Mouse (Mus musculus): ENCODE data around the gene Utp4. TPM values are rescaled to one million over a fixed set of nuclear protein-coding genes. Genes with fewer than 3 reads are reported as not detected.

The Utp4 gene
- total and polyA plus RNA-seq, 3 experiments, result 17.8 to 22.3 (median 21.3) TPM

DNA sequence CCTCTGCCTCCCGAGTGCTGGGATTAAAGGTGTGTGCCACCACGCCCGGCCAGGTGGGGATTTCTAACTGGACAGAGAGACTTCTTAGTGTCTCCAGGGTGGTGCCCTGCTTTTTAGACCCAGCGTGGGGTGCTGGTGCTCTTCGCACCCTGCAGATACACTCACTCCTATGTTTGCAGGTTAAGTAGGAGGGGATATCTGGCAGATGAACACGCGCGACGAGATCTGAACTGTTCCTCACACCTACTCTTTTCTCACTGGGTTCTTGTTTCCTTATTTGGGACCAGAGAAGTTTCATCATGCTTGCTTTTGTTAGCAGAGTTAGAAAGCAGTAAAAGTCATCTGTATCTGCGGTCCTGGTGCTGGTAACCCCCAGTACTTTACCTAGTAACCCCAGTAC is 20.2 kb downstream of the Utp4 start:
- intact Hi-C loops (cut with DNase I), result no loop called here
- 94% methylated on average over 10 of the region's 10 CpGs for WGBS
- H3K9ac ChIP-seq (ENCODE audit: low read depth, low read length), result no peak overlapping the region
- H3K36me3 ChIP-seq (ENCODE audit: control insufficient read depth, insufficient read depth, low read length), result no peaks in the 10 kb centered on the region
- TF ChIP-seq EP300 (IDR thresholded peaks at IDR 0.05; ENCODE audit: insufficient read depth, low read depth, low read length) (no peak), POLR2A (IDR thresholded peaks at IDR 0.05; ENCODE audit: insufficient read depth, low read depth, low read length) (no peak), CTCF (IDR thresholded peaks at IDR 0.05) (no peak)
- H3K27me3 ChIP-seq (ENCODE audit: control insufficient read depth, insufficient read depth, low read length), result no peaks in the 10 kb centered on the region
- no peak overlapping the region for H3K27ac ChIP-seq
- H3K79me2 ChIP-seq (replicated peaks; ENCODE audit: control insufficient read depth, insufficient read depth, low read length), result no peaks in the 10 kb centered on the region
- H3K4me3 ChIP-seq, result no peak overlapping the region
- no peaks in the 10 kb centered on the region for H3K4me1 ChIP-seq (ENCODE audit: control insufficient read depth, insufficient read depth, low read length)
- DNase-seq, result no peak

GRCm38 (mm10) chr8:106919721-106920394 is 26.4 kb downstream of the Utp4 start:
- Histone ChIP-seq H3K9ac (ENCODE audit: low read depth, low read length) (no peak overlapping the region), H3K4me3 (no peak overlapping the region), H3K79me2 (replicated peaks; ENCODE audit: control insufficient read depth, insufficient read depth, low read length) (no peaks in the 10 kb centered on the region), H3K36me3 (ENCODE audit: control insufficient read depth, insufficient read depth, low read length) (no peaks in the 10 kb centered on the region; the same call in 1 of the 2 replicates), H3K4me1 (ENCODE audit: control insufficient read depth, insufficient read depth, low read length) (no peaks in the 10 kb centered on the region), H3K27me3 (ENCODE audit: control insufficient read depth, insufficient read depth, low read length) (no peaks in the 10 kb centered on the region), H3K27ac (no peak overlapping the region)
- no peak for TF ChIP-seq POLR2A (IDR thresholded peaks at IDR 0.05; ENCODE audit: insufficient read depth, low read depth, low read length)
- no peak for TF ChIP-seq EP300 (IDR thresholded peaks at IDR 0.05; ENCODE audit: insufficient read depth, low read depth, low read length)
- TF ChIP-seq CTCF (IDR thresholded peaks at IDR 0.05), result no peak
- no peak for DNase-seq
- intact Hi-C loops (cut with DNase I), result no loop called here
- 88% methylated on average over 8 of the region's 8 CpGs for WGBS

DNA sequence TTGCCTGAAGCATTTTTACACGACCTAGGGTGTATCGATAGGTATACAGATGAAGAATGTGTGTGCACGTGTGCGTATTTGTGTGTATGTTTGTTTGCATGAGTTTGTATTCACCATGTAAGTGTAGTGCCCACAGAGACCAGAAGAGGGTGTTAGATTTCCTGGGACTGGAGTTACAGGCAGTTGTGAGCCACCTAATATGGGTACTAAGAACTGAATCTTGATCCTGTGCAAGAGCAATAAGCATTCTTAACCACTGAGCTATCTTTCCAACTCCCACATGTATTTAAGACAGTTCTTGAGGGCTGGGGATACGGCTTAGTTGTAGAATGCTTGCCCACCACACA is 26.9 kb downstream of the Utp4 start:
- TF ChIP-seq CTCF (IDR thresholded peaks at IDR 0.05), result no peak
- TF ChIP-seq EP300 (IDR thresholded peaks at IDR 0.05; ENCODE audit: insufficient read depth, low read depth, low read length), result no peak
- no peak for TF ChIP-seq POLR2A (IDR thresholded peaks at IDR 0.05; ENCODE audit: insufficient read depth, low read depth, low read length)
- H3K79me2 ChIP-seq (replicated peaks; ENCODE audit: control insufficient read depth, insufficient read depth, low read length), result no peaks in the 10 kb centered on the region
- no peaks in the 10 kb centered on the region; the same call in 1 of the 2 replicates for H3K36me3 ChIP-seq (ENCODE audit: control insufficient read depth, insufficient read depth, low read length)
- H3K9ac ChIP-seq (ENCODE audit: low read depth, low read length), result no peak overlapping the region
- no peaks in the 10 kb centered on the region for H3K4me1 ChIP-seq (ENCODE audit: control insufficient read depth, insufficient read depth, low read length)
- no peak overlapping the region for H3K4me3 ChIP-seq
- H3K27me3 ChIP-seq (ENCODE audit: control insufficient read depth, insufficient read depth, low read length), result no peaks in the 10 kb centered on the region
- intact Hi-C loops (cut with DNase I), result no loop called here
- 98% methylated on average over 5 of the region's 5 CpGs for WGBS
- DNase-seq, result no peak
- no peak overlapping the region for H3K27ac ChIP-seq

DNA sequence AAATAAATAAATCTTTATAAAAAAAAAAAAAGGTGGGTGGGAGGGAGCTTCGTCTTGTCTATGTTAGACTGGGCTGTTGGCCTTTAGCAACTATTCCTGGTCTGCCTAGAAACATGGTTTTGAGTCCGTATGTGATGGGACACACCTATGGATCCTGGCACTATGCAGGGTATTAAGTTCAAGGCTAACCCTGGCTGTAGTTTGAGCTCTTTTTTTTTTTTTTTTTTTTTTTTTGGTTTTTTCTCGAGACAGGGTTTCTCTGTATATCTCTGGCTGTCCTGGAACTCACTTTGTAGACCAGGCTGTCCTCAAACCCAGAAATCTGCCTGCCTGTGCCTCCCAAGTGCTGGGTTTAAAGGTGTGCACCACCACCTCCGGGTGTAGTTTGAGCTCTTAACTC is 30.6 kb downstream of the Utp4 start:
- Histone ChIP-seq H3K9ac (ENCODE audit: low read depth, low read length) (no peak overlapping the region), H3K4me3 (no peak overlapping the region), H3K27me3 (ENCODE audit: control insufficient read depth, insufficient read depth, low read length) (no peaks in the 10 kb centered on the region), H3K27ac (no peak overlapping the region), H3K36me3 (ENCODE audit: control insufficient read depth, insufficient read depth, low read length) (no peaks in the 10 kb centered on the region; the same call in 1 of the 2 replicates), H3K79me2 (replicated peaks; ENCODE audit: control insufficient read depth, insufficient read depth, low read length) (no peaks in the 10 kb centered on the region), H3K4me1 (ENCODE audit: control insufficient read depth, insufficient read depth, low read length) (peaks cover 1% of the 10 kb centered on the region; the same call in 1 of the 2 replicates)
- WGBS, result 87% methylated on average over 4 of the region's 4 CpGs
- DNase-seq, result no peak
- TF ChIP-seq CTCF (IDR thresholded peaks at IDR 0.05), result no peak
- TF ChIP-seq POLR2A (IDR thresholded peaks at IDR 0.05; ENCODE audit: insufficient read depth, low read depth, low read length), result no peak
- no peak for TF ChIP-seq EP300 (IDR thresholded peaks at IDR 0.05; ENCODE audit: insufficient read depth, low read depth, low read length)
- intact Hi-C loops (cut with DNase I), result no loop called here

DNA sequence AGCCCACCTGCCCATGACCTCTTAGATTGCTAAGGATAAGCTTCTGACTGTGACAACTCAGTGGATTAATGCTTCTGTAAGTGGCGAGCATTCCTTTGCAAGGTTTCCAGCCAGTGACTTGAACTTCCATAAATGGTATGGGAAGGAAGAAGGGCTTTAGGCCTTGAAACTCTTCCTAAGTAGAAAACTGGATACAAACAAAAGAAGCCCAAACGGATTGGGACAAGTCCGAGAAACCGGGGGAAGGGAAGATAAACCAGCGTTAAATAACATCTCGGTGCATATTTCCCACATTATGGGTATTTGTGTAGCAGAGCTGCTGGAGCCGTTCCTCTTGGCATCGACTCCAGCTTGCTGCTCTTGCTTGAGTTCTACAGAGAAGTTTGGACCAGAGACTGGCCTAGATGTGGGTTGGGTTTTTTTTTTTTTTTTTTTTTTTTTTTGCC is 31.5 kb downstream of the Utp4 start:
- intact Hi-C loops (cut with DNase I), result no loop called here
- 62% methylated on average over 8 of the region's 8 CpGs for WGBS
- peak in 1 of 2 experiments; percentile 28 for DNase-seq

GRCm38 (mm10) chr8:106925446-106925845 is 32.0 kb downstream of the Utp4 start:
- peaks cover 3% of the 10 kb centered on the region; the same call in 1 of the 2 replicates for H3K4me1 ChIP-seq (ENCODE audit: control insufficient read depth, insufficient read depth, low read length)
- DNase-seq, result no peak
- no peaks in the 10 kb centered on the region; the same call in 1 of the 2 replicates for H3K36me3 ChIP-seq (ENCODE audit: control insufficient read depth, insufficient read depth, low read length)
- no peak overlapping the region for H3K27ac ChIP-seq
- no peak overlapping the region for H3K4me3 ChIP-seq
- H3K79me2 ChIP-seq (replicated peaks; ENCODE audit: control insufficient read depth, insufficient read depth, low read length), result no peaks in the 10 kb centered on the region
- no peaks in the 10 kb centered on the region for H3K27me3 ChIP-seq (ENCODE audit: control insufficient read depth, insufficient read depth, low read length)
- TF ChIP-seq CTCF (IDR thresholded peaks at IDR 0.05), result no peak
- TF ChIP-seq POLR2A (IDR thresholded peaks at IDR 0.05; ENCODE audit: insufficient read depth, low read depth, low read length), result no peak
- TF ChIP-seq EP300 (IDR thresholded peaks at IDR 0.05; ENCODE audit: insufficient read depth, low read depth, low read length), result no peak
- H3K9ac ChIP-seq (ENCODE audit: low read depth, low read length), result no peak overlapping the region
- 88% methylated on average over 4 of the region's 4 CpGs for WGBS
- intact Hi-C loops (cut with DNase I), result no loop called here

More for the DNA sequence above, 31.5 kb downstream of the Utp4 start:
- Histone ChIP-seq H3K27me3 (ENCODE audit: control insufficient read depth, insufficient read depth, low read length) (no peaks in the 10 kb centered on the region), H3K9ac (ENCODE audit: low read depth, low read length) (no peak overlapping the region), H3K79me2 (replicated peaks; ENCODE audit: control insufficient read depth, insufficient read depth, low read length) (no peaks in the 10 kb centered on the region), H3K27ac (peak overlapping the region; percentile 2; the same call in 1 of the 2 replicates), H3K4me3 (no peak overlapping the region), H3K36me3 (ENCODE audit: control insufficient read depth, insufficient read depth, low read length) (no peaks in the 10 kb centered on the region; the same call in 1 of the 2 replicates), H3K4me1 (ENCODE audit: control insufficient read depth, insufficient read depth, low read length) (peaks cover 2% of the 10 kb centered on the region; the same call in 1 of the 2 replicates)
- TF ChIP-seq EP300 (IDR thresholded peaks at IDR 0.05; ENCODE audit: insufficient read depth, low read depth, low read length) (no peak), CTCF (IDR thresholded peaks at IDR 0.05) (no peak), POLR2A (IDR thresholded peaks at IDR 0.05; ENCODE audit: insufficient read depth, low read depth, low read length) (no peak)

Measured in heart, adult 2 months (tissue).